Mouse (Mus musculus): ENCODE results near the gene Klhl1.

The Klhl1 gene

GRCm38 (mm10) chr14:96518954-96519682 is at the start of gene Klhl1:
Gene Klhl1, minus strand, starts transcription at chr14:96519102.
- DNase-seq, result no peak

- no peak for DNase-seq
These were observed 34.8 kb upstream of the Klhl1 start for GRCm38 (mm10) chr14:96553668-96554067.

GRCm38 (mm10) chr14:96518151-96518953 is 550 bp downstream of the Klhl1 start:
- DNase-seq, result no peak

- no peak for DNase-seq
These were observed 1.2 kb downstream of the Klhl1 start for GRCm38 (mm10) chr14:96517727-96518126.

- no peak for DNase-seq
These were observed 19.0 kb downstream of the Klhl1 start for GRCm38 (mm10) chr14:96499936-96500335.

- no peak for DNase-seq
These were observed 47.1 kb downstream of the Klhl1 start for GRCm38 (mm10) chr14:96471812-96472211.

- DNase-seq, result no peak
These were observed 47.6 kb downstream of the Klhl1 start for GRCm38 (mm10) chr14:96471336-96471735.

GRCm38 (mm10) chr14:96461756-96462155 is 57.1 kb downstream of the Klhl1 start:
- no peak for DNase-seq

GRCm38 (mm10) chr14:96392032-96392737 is 126.7 kb downstream of the Klhl1 start:
- DNase-seq, result no peak

- no peak for DNase-seq
These were observed 156.2 kb downstream of the Klhl1 start for GRCm38 (mm10) chr14:96362727-96363126.

GRCm38 (mm10) chr14:96348220-96348619 is 170.7 kb downstream of the Klhl1 start:
- DNase-seq, result no peak

- DNase-seq, result no peak
These were observed 187.8 kb downstream of the Klhl1 start for GRCm38 (mm10) chr14:96331069-96331468.

GRCm38 (mm10) chr14:96217805-96218441 is 301.0 kb downstream of the Klhl1 start:
- no peak for DNase-seq

GRCm38 (mm10) chr14:96194795-96195194 is 324.1 kb downstream of the Klhl1 start:
- peak in 1 of 2 experiments; percentile 2 for DNase-seq

- DNase-seq, result no peak
These were observed 344.4 kb downstream of the Klhl1 start for GRCm38 (mm10) chr14:96174546-96174945.

- DNase-seq, result no peak
These were observed 375.8 kb downstream of the Klhl1 start for GRCm38 (mm10) chr14:96143137-96143536.

- DNase-seq, result no peak
These were observed 378.7 kb downstream of the Klhl1 start for GRCm38 (mm10) chr14:96140246-96140645.

- DNase-seq, result no peak
These were observed 411.5 kb downstream of the Klhl1 start for GRCm38 (mm10) chr14:96107396-96107795.

- no peak for DNase-seq
These were observed 437.2 kb downstream of the Klhl1 start for GRCm38 (mm10) chr14:96081681-96082207.

GRCm38 (mm10) chr14:96065884-96066283 is 453.0 kb downstream of the Klhl1 start:
- DNase-seq, result no peak

Data from B cell, adult 2 months (primary cell).